In genomic region chr13:98124113-98124745, GRCm38 (mm10) we compare ENCODE assay signal across 13 mouse cellular contexts.
DNase-seq lines count a peak whose midpoint lies in the region; ATAC-seq and TF ChIP-seq lines count a peak whose summit lies in the region.
"Had no signal": no experiment of that assay in that cellular context is flagged by ENCODE, and none has a peak within 500 bp of the region (broad histone marks: within the 10 kb centered on the region; RNA-seq: fewer than 3 reads in every experiment).

No protein-coding gene starts in this region.

- no peak for TF ChIP-seq CTCF in heart, adult 2 months (IDR thresholded peaks at IDR 0.05)
- TF ChIP-seq CTCF in MEL (IDR thresholded peaks at IDR 0.05 in 2 of 3, conservative IDR thresholded peaks at IDR 0.05 in 1 of 3; ENCODE audit: control insufficient read depth in 1 of 3, insufficient read depth in 1 of 3, low read depth in 2 of 3, low read length in 3 of 3, poor library complexity in 1 of 3, severe bottlenecking in 1 of 3) = no peak

- H3K27ac ChIP-seq in heart, embryonic 11.5 days (ENCODE audit: low read depth, low read length) = peak overlapping the region; percentile 42
- no peak overlapping the region for H3K27ac ChIP-seq in heart, adult 2 months
- H3K27ac ChIP-seq in MEL (ENCODE audit: control insufficient read depth, low read depth, low read length) = no peak overlapping the region
- H3K27ac ChIP-seq in hindbrain, embryonic 13.5 days = no peak overlapping the region
- H3K27ac ChIP-seq: gastrocnemius, adult 2 months had no signal

- H3K79me2 ChIP-seq in heart, adult 2 months (replicated peaks; ENCODE audit: control insufficient read depth, insufficient read depth, low read length) = no peaks in the 10 kb centered on the region
- H3K79me2 ChIP-seq in MEL (ENCODE audit: control insufficient read depth, insufficient read depth, low read length, poor library complexity) = no peaks in the 10 kb centered on the region

- no peak overlapping the region for H3K9ac ChIP-seq in heart, embryonic 11.5 days (ENCODE audit: low read depth, low read length)
- H3K9ac ChIP-seq in heart, adult 2 months (ENCODE audit: low read depth, low read length) = no peak overlapping the region
- no peak overlapping the region for H3K9ac ChIP-seq in MEL (ENCODE audit: control insufficient read depth, low read depth, low read length, poor library complexity, severe bottlenecking)
- no peak overlapping the region for H3K9ac ChIP-seq in hindbrain, embryonic 13.5 days

- 28% methylated on average over 14 of the region's 14 CpGs for WGBS in heart, embryonic 11.5 days (ENCODE audit: insufficient replicate concordance)
- WGBS in heart, adult 2 months = 32% methylated on average over 14 of the region's 14 CpGs
- 78% methylated on average over 14 of the region's 14 CpGs for WGBS in hindbrain, embryonic 13.5 days

- intact Hi-C loops in heart, adult 2 months (cut with DNase I) = loop anchor here (5.0 kb wide), 1 partner anchor 83 kb away; the partner anchor contains the start of gene Arhgef28

- no peaks in the 10 kb centered on the region for H3K27me3 ChIP-seq in heart, embryonic 11.5 days (ENCODE audit: control insufficient read depth, insufficient read depth, low read length)
- H3K27me3 ChIP-seq in heart, adult 2 months (ENCODE audit: control insufficient read depth, insufficient read depth, low read length) = no peaks in the 10 kb centered on the region
- no peaks in the 10 kb centered on the region for H3K27me3 ChIP-seq in MEL (ENCODE audit: control insufficient read depth in 1 of 2, insufficient read depth in 2 of 2, low read length in 2 of 2)
- no peaks in the 10 kb centered on the region for H3K27me3 ChIP-seq in hindbrain, embryonic 13.5 days

- H3K4me1 ChIP-seq in heart, embryonic 11.5 days (ENCODE audit: control insufficient read depth, insufficient read depth, low read length) = peaks cover 29% of the 10 kb centered on the region
- H3K4me1 ChIP-seq in heart, adult 2 months (ENCODE audit: control insufficient read depth, insufficient read depth, low read length) = peaks cover 8% of the 10 kb centered on the region
- H3K4me1 ChIP-seq in MEL (ENCODE audit: control insufficient read depth in 1 of 2, insufficient read depth in 2 of 2, low read length in 2 of 2) = peaks cover 0 to 10% of the 10 kb centered on the region in 2 experiments; a peak in 3 of 4 replicates
- 0 out of 2 replicates have a peak, but pooled peaks cover 5% of the 10 kb centered on the region for H3K4me1 ChIP-seq in hindbrain, embryonic 13.5 days (replicated peaks)

- no peak for ATAC-seq in heart, embryonic 11.5 days (replicated peaks; ENCODE audit: insufficient number of reproducible peaks, low FRiP score, low TSS enrichment)
- peak; percentile 80 to 81 for ATAC-seq in hematopoietic stem cell, adult 5-6 weeks (replicated peaks in 1 of 2; ENCODE audit: insufficient read depth in 1 of 2, low FRiP score in 2 of 2, low TSS enrichment in 1 of 2, low read depth in 1 of 2, poor library complexity in 2 of 2, severe bottlenecking in 2 of 2)
- peak; percentile 86 for ATAC-seq in megakaryocyte progenitor cell, adult 5-6 weeks (replicated peaks; ENCODE audit: poor library complexity)
- ATAC-seq in erythroid progenitor cell, adult 5-6 weeks (replicated peaks; ENCODE audit: low FRiP score, poor library complexity, severe bottlenecking) = no peak
- no peak for ATAC-seq in hindbrain, embryonic 13.5 days (ENCODE audit: low FRiP score)

- no peaks in the 10 kb centered on the region for H3K36me3 ChIP-seq in heart, embryonic 11.5 days (ENCODE audit: control insufficient read depth, insufficient read depth, low read length)
- H3K36me3 ChIP-seq in heart, adult 2 months (ENCODE audit: control insufficient read depth, insufficient read depth, low read length) = no peaks in the 10 kb centered on the region
- H3K36me3 ChIP-seq in MEL (ENCODE audit: control insufficient read depth in 1 of 2, insufficient read depth in 2 of 2, low read length in 2 of 2) = peaks cover 0 to 6% of the 10 kb centered on the region in 2 experiments; a peak in 1 of 4 replicates
- no peaks in the 10 kb centered on the region for H3K36me3 ChIP-seq in hindbrain, embryonic 13.5 days

- no peak for TF ChIP-seq EP300 in heart, adult 2 months (IDR thresholded peaks at IDR 0.05; ENCODE audit: insufficient read depth, low read depth, low read length)
- TF ChIP-seq EP300 in MEL (IDR thresholded peaks at IDR 0.05; ENCODE audit: low read depth in 1 of 2, low read length in 2 of 2) = peak; percentile 82 to 91

- H3K9me3 ChIP-seq in heart, embryonic 11.5 days (replicated peaks; ENCODE audit: control insufficient read depth, low read length) = no peaks in the 10 kb centered on the region
- H3K9me3 ChIP-seq in MEL (replicated peaks; ENCODE audit: insufficient read depth, low read length) = no peaks in the 10 kb centered on the region
- no peaks in the 10 kb centered on the region for H3K9me3 ChIP-seq in hindbrain, embryonic 13.5 days

- no peak for TF ChIP-seq POLR2A in heart, adult 2 months (IDR thresholded peaks at IDR 0.05; ENCODE audit: insufficient read depth, low read depth, low read length)
- TF ChIP-seq POLR2A in MEL (IDR thresholded peaks at IDR 0.05; ENCODE audit: control insufficient read depth in 1 of 2, insufficient read depth in 1 of 2, low read depth in 1 of 2, low read length in 2 of 2, poor library complexity in 1 of 2) = no peak

- no peak for TF ChIP-seq RAD21 in MEL (IDR thresholded peaks at IDR 0.05; ENCODE audit: low read depth, low read length)

- DNase-seq in heart, adult 2 months = no peak
- DNase-seq in MEL (ENCODE audit: low read depth, low spot score) = peak; percentile 79
- DNase-seq in ovary, postnatal 36 days (ENCODE audit: low spot score) = no peak
- DNase-seq: B cell, adult 2 months; cerebellum, postnatal 10 days; gastrocnemius, adult 2 months; kidney, adult 11 months; midbrain, embryonic 14.5 days had no signal

- no peak overlapping the region; the same call in 1 of the 2 replicates for H3K4me3 ChIP-seq in heart, embryonic 11.5 days (ENCODE audit: low read depth, low read length)
- H3K4me3 ChIP-seq in heart, adult 2 months = no peak overlapping the region
- H3K4me3 ChIP-seq in MEL (ENCODE audit: control insufficient read depth in 1 of 2, insufficient read depth in 1 of 2, low read depth in 2 of 2, low read length in 2 of 2) = no peak overlapping the region
- no peak overlapping the region for H3K4me3 ChIP-seq in hindbrain, embryonic 13.5 days
- H3K4me3 ChIP-seq: gastrocnemius, adult 2 months had no signal

- H3K4me2 ChIP-seq in heart, embryonic 11.5 days = peak overlapping the region; percentile 29
- no peak overlapping the region for H3K4me2 ChIP-seq in hindbrain, embryonic 13.5 days

TF ChIP-seq in MEL, 35 proteins besides CTCF, POLR2A, EP300 and RAD21 (continues in another document):
- TF ChIP-seq RCOR1 (IDR thresholded peaks at IDR 0.05; ENCODE audit: low read depth, low read length) (peak; percentile 92), GABPA (IDR thresholded peaks at IDR 0.05; ENCODE audit: low read depth, low read length) (no peak), NELFE (IDR thresholded peaks at IDR 0.05; ENCODE audit: low read depth, low read length) (no peak), E2F4 (IDR thresholded peaks at IDR 0.05; ENCODE audit: borderline replicate concordance, low read depth, low read length) (no peak), MYC (IDR thresholded peaks at IDR 0.05; ENCODE audit: low read depth, low read length) (no peak), ETS1 (IDR thresholded peaks at IDR 0.05; ENCODE audit: low read depth, low read length) (peak; percentile 92), JUND (IDR thresholded peaks at IDR 0.05; ENCODE audit: low read depth, low read length) (no peak), MAX (IDR thresholded peaks at IDR 0.05; ENCODE audit: low read length) (no peak), SIN3A (IDR thresholded peaks at IDR 0.05; ENCODE audit: low read length) (peak; percentile 75), MEF2A (IDR thresholded peaks at IDR 0.05; ENCODE audit: extremely low read depth, insufficient replicate concordance, low read depth, low read length, poor library complexity, severe bottlenecking) (no peak), ELF1 (IDR thresholded peaks at IDR 0.05; ENCODE audit: low read depth, low read length) (peak; percentile 64; the same call in 1 of the 2 replicates), ZKSCAN1 (IDR thresholded peaks at IDR 0.05; ENCODE audit: low read depth, low read length) (no peak), MXI1 (IDR thresholded peaks at IDR 0.05; ENCODE audit: low read depth, low read length) (no peak; the same call in 1 of the 2 replicates), TAL1 (IDR thresholded peaks at IDR 0.05; ENCODE audit: low read length) (peak; percentile 41; the same call in 1 of the 2 replicates), MAFK (IDR thresholded peaks at IDR 0.05; ENCODE audit: borderline replicate concordance, low read depth, low read length) (peak; percentile 66; the same call in 1 of the 2 replicates), ZC3H11A (IDR thresholded peaks at IDR 0.05; ENCODE audit: low read depth, low read length) (no peak), SMC3 (IDR thresholded peaks at IDR 0.05; ENCODE audit: low read depth, low read length) (no peak), MAZ (IDR thresholded peaks at IDR 0.05; ENCODE audit: low read depth, low read length) (no peak), MYB (IDR thresholded peaks at IDR 0.05; ENCODE audit: low read depth, low read length) (peak; percentile 74), UBTF (IDR thresholded peaks at IDR 0.05; ENCODE audit: borderline replicate concordance, insufficient read depth, low read depth, low read length) (no peak), POLR2AphosphoS2 (IDR thresholded peaks at IDR 0.05; ENCODE audit: low read length) (no peak), TCF12 (IDR thresholded peaks at IDR 0.05; ENCODE audit: low read depth, low read length) (peak; percentile 87), USF1 (IDR thresholded peaks at IDR 0.05; ENCODE audit: low read depth, low read length) (no peak), CHD2 (IDR thresholded peaks at IDR 0.05; ENCODE audit: low read length) (no peak), BHLHE40 (IDR thresholded peaks at IDR 0.05; ENCODE audit: borderline replicate concordance, low read depth, low read length) (peak; percentile 89), POLR2AphosphoS5 (IDR thresholded peaks at IDR 0.05; ENCODE audit: borderline replicate concordance, low read depth, low read length) (no peak), ZNF384 (IDR thresholded peaks at IDR 0.05; ENCODE audit: low read depth, low read length) (no peak), CHD1 (IDR thresholded peaks at IDR 0.05; ENCODE audit: low read depth, low read length) (no peak), ZMIZ1 (IDR thresholded peaks at IDR 0.05; ENCODE audit: low read depth, low read length) (no peak), USF2 (IDR thresholded peaks at IDR 0.05; ENCODE audit: borderline replicate concordance in 1 of 2, insufficient read depth in 1 of 2, low read depth in 1 of 2, low read length in 2 of 2) (no peak), NRF1 (IDR thresholded peaks at IDR 0.05; ENCODE audit: insufficient read depth, low read depth, low read length, poor library complexity, severe bottlenecking) (no peak), GATA1 (IDR thresholded peaks at IDR 0.05; ENCODE audit: low read depth, low read length) (peak; percentile 89)

Comparison
In these comparisons a context has a peak if more than half of its experiments do, and no peak if none do; other contexts are left out.
1. ATAC-seq: peak in hematopoietic stem cell, adult 5-6 weeks (2 of 2) and megakaryocyte progenitor cell, adult 5-6 weeks (single experiment); none in heart, embryonic 11.5 days (single experiment), erythroid progenitor cell, adult 5-6 weeks (single experiment) and hindbrain, embryonic 13.5 days (single experiment).